Mouse (Mus musculus) monocyte, adult 2 months (primary cell): ENCODE measurements around the gene Ccdc78.

Source experiments
- DNase-seq, 2 experiments: peaks; one replicate each; pipeline ENCODE4 v3.0.0; 2022; ENCODE audit warnings: low spot score in 2 of 2, low read depth in 1 of 2

The Ccdc78 gene

DNA sequence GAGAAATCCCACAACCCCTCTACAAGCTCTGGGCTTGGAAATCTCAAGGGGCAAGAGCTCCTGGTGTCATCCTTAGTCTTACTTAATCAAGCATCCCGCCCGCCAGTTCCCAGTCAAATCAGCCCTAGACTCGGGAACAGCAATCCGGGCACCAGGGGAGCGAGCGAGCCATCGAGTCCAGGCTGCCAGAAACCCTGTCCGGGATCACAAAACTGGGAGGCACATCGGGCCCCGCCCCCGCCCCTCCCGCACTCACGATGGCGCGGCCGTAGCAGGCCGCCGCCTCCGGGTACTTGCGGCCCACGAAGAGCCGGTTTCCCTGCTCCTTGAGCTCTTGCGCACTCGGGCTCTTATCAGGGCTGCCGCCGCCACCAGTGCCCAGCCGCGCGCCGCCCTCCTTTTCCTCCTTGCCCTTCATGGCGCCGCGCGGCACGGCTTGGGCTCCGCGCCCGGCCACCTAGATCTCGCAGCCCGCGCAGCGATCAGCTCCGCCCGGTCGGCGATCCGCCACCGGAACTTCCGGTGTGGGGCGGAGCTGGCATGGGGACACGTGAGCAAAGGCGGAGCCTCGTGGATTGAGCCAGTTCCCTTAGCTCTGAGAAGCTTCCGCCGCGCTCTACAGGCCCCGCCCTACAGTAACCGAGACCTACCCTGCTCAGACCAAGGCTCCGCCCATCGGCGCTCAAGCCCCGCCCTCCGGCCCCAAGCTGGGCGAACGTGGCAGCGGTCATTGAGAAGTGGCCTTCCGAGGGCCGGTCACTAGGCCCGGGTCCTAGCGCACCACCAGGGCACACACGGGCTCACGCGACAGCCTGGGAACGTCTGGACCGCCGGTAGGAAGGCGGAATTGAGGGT, 46.3 kb downstream of the Ccdc78 start:
- peak; percentile 94 to 98 for DNase-seq

DNA sequence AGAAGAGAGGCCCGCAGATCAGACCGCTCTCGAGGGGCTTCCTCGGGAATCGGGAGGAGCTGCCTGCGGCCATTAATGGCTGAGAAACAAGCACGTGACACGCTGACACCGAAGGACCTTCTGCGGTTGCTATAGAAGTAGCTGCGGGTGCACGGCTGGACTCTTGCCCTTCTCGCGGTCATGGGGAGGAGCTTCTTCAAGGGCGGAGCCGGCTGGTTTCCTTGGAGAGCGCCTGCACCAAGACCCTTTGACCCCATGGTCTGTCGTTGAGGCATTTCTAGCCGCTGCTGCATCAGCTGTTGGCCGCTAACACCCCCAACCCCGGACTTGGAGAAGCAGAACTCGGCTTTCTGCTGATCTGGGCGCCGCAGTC, 46.9 kb downstream of the Ccdc78 start, which contains the start of gene Stub1:
TSS of gene Stub1 (minus strand) at position 114 of the 373 bp plus-strand sequence.
- peak in 1 of 2 experiments; percentile 65 for DNase-seq

DNA sequence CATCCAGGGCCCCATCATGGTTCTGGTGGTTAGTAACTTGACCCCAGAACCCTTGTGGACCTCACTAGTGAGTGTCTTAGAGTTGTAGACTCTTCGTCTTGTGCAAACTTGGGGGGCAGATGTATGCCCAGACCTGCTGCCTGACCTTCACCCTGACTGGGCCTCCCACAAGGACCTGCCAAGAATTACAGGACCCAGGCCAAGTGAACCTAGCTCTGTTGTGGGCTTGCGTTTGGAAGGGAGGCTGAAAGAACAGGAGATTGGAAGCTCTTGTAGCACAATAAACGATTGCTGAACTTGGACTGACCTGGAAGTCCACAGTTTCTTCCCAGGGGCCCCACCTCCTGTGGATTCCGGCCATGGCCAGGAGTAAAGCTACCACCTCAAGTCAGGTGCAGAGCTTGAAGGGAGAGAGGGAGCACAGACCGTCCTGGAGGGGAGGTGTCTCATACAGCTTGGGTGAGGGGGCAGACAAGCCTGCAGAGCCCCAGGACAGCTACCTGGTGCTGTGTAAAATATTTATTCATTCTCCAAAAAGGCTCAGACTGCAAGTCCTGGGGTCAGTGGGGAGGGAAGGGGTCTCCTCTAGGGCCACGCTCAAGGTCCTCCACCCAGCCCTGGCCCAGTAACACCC, 47.7 kb downstream of the Ccdc78 start:
- no peak for DNase-seq

DNA sequence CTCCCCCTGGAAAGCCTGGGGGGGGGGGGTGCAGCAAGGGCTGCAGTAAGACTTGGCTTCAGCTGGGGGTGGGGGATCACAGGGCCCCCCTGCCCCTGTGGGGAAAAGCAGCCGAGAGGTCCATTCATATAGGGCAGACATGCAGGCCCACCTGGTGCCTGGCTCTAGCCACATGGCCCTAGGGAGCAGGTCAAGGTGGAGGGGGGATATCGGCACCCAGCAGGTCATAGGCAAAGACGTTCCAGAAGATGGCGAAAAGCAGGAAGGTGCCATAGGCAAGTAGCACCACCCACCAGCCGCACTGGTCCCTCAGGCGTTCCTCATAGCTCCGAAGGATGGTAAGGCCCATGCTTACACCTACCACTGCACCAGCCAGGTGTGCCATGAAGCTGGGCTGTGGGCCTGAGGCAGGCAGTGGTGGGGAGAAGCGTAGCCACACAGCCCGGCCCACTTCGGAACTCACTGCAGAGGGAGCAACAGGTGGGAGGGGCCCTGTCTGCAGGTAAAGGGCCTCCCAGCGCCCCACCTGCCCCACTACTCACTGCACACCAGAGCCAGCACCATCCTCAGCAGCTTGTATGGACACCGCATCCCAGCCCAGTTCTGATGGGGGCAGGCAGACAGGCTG, 48.3 kb downstream of the Ccdc78 start:
- DNase-seq: no peak

DNA sequence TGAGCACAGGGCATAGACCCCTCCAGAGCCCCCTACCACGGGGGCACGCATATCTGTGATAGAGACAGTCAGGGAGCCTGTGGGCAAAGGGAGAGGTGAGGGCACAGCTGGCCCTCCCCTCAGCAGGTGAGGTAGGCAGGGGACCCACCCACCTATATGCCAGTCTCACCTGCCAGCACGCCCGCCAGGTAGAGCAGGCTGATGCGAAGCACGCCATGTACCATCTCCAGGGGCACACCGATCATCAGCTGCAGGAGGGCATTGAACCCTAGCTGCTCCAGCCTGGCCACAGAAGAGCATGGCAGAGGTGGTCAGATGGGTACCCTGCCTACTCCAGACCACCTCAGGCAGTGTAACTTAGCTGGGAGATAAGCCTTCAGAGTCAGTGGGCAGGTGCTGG, 48.9 kb downstream of the Ccdc78 start:
- DNase-seq: no peak

DNA sequence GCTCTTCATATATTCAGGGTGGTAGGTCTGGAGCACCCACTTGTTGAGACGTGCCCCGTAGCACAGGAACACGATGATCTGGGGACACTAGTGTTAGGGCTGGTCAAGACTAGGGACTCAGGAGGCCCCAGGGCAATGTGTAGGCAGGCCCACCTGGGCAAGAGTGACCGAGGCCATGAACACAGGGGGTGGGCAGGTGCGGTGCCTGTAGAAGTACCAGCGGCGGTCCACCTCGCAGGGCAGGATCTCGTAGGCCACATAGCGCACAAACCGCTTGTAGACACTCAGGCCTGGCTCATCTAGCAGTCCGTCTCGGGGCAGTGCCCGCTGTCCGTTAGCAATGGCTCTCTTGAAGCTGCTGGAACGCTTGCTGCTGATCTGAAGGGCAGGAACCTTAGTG, 49.4 kb downstream of the Ccdc78 start:
- DNase-seq: no peak

DNA sequence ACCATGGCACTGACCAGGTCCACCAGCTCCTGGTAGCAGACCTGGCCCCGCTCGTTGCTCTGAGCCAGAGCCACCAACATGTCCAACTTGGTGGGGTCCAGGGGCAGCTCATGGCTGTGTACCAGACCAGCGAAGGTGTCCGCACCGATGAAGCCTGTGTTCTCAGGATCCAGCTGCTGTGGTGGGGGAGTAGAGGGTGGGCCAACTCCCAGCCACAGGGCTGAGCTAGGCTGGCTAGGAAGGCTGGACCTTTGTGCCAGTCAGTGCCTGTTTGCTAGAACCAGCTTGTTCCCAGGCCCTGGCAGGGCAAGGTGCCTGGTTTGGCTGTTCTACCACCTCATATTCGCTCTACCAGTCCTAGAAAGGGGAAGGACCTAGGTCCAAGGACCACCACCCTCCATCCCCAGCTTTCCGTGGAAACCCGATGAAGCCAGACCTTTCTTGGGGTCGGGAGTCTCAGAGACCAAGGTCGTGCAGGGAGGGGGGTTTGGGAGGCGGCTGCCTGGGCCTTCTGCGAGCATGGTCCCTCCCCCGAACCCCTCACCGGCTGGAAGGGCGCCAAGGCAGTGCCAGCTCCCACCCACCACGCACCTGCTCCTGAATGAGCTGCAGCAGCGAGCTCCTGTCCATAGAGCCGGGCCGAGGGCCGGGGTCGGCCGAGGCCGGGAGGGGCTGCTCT, 50.2 kb downstream of the Ccdc78 start:
- no peak for DNase-seq

DNA sequence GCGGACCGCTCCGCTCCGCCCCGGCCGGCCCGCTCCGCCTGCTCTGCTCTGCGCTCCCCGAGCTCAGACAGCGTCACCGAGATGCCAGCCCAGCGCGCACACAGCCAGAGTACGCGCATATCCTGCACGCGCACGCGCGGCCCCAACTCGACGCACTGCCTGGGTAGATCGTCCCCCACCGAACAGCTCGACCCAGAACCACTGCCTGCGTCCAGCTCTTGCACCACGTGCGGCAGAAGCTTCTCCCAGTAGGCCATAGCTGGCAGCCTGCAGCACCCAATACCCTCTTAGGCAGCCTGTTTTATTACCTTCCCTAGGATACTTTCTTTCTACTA, 50.7 kb downstream of the Ccdc78 start, which contains the start of gene Rhbdl1:
TSS of gene Rhbdl1 (minus strand) at position 220 of the 335 bp plus-strand sequence.
- no peak for DNase-seq

DNA sequence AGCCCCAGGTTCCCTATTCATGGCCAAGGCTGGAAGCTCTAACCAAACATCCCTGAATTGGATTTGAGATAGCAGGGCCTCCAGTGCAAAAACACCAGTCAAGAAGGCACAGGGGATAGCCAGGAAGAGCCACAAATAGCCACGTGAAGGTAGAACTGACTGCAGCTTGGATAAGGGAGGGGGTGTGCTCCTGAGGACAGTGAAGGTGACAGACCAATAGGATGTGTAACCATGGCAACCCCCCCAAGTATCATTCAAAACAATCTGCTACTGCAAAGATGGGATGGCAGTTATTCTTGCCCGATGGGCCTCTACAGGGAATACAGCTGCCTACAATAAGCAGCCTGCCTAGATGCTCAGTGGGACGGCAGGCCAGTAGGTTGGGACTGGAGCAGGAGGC, 51.2 kb downstream of the Ccdc78 start:
- no peak for DNase-seq

DNA sequence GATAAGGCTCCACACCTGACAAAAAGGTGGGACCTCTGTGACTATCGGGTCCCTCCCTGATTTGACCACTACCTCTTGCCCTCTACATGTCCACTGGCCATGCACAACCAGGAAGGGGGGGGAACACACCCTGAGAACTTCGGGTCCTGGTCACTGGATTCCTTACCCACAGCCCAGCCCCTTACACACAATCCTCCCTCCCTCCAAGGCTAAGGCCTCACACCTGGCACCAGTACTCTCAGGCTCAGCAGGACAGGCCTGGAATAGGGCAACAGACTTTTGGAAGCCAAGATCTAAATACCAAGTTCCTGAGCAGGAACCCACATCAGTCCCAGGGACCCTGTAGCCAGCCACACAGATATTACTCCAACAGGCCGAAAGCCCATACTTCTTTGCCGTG, 52.5 kb downstream of the Ccdc78 start:
- DNase-seq: no peak

DNA sequence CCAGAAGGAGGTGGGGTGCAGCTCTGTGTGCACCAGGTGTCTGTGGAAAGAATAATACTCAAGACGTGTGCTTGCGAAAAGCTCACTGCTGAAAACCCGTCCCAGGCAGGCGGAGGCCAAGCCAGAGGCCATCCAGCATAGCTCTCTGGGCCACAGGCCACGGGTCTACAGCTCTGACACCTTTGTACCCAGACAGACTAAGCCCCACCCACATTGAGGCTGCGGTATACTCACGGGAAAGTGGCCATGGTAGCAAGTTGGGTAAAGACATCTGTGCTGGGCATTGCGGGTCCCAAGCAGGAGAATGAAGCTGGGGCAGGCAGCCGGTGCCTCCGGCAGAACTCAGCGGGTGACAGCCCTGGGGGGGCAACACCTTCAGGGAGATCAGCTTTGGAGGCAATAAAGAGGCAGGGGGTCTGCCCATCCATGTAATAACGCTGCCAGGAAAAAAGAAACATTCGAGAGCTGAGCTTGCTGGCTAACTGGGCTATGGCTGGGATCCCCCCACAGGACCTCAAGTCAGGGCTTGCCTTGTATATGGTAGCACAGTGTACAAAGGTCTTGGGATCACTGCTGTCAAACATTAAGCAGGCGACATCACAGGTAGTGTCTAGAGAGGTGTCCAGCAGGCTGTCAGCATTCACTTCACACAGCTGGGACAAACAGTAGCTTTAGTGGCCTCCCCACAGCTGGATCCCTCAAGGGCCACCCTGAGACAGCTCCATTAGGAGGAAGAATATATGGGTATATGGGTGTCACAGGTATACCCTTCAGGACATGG, 53.3 kb downstream of the Ccdc78 start:
- DNase-seq: no peak
